Mouse (Mus musculus) embryo, embryonic 11.5 days (tissue): ENCODE data around the gene Gm5127.

Experiments used
- DNase-seq: peaks from one replicate; pipeline ENCODE4 v3.0.0-alpha.2; 2012; ENCODE audit warnings: low read depth, low spot score

Gene Gm5127

GRCm38 (mm10) chrX:106582886-106583285 is at the start of gene Gm5127:
Gene Gm5127, plus strand, starts transcription at chrX:106583186.
- no peak for DNase-seq

GRCm38 (mm10) chrX:106536359-106536758 is 46.6 kb upstream of the Gm5127 start:
- DNase-seq, result no peak

- no peak for DNase-seq
Measured at GRCm38 (mm10) chrX:106555457-106555856, 27.5 kb upstream of the Gm5127 start.

GRCm38 (mm10) chrX:106578966-106579365 is 4.0 kb upstream of the Gm5127 start:
- no peak for DNase-seq

GRCm38 (mm10) chrX:106580410-106580809 is 2.6 kb upstream of the Gm5127 start:
- no peak for DNase-seq

GRCm38 (mm10) chrX:106582197-106582596 is 789 bp upstream of the Gm5127 start:
- DNase-seq, result no peak

- DNase-seq, result no peak
Measured at GRCm38 (mm10) chrX:106593914-106594313, 10.9 kb downstream of the Gm5127 start.

GRCm38 (mm10) chrX:106595904-106596303 is 12.9 kb downstream of the Gm5127 start:
- DNase-seq, result no peak

GRCm38 (mm10) chrX:106602574-106603258 is 19.7 kb downstream of the Gm5127 start:
- DNase-seq, result no peak

GRCm38 (mm10) chrX:106603386-106603785 is 20.4 kb downstream of the Gm5127 start, which contains the start of gene Cysltr1:
Gene Cysltr1, minus strand, starts transcription at chrX:106603679.
- no peak for DNase-seq

GRCm38 (mm10) chrX:106622512-106622911 is 39.5 kb downstream of the Gm5127 start:
- DNase-seq, result no peak

GRCm38 (mm10) chrX:106623667-106624066 is 40.7 kb downstream of the Gm5127 start:
- no peak for DNase-seq

- no peak for DNase-seq
Measured at GRCm38 (mm10) chrX:106628514-106628913, 45.5 kb downstream of the Gm5127 start.

GRCm38 (mm10) chrX:106633543-106633942 is 50.6 kb downstream of the Gm5127 start:
- DNase-seq, result no peak

GRCm38 (mm10) chrX:106634799-106635541 is 52.0 kb downstream of the Gm5127 start:
- no peak for DNase-seq

- no peak for DNase-seq
Measured at GRCm38 (mm10) chrX:106662101-106662500, 79.1 kb downstream of the Gm5127 start.

- DNase-seq, result no peak
Measured at GRCm38 (mm10) chrX:106704590-106704989, 121.6 kb downstream of the Gm5127 start.

- DNase-seq, result peak; percentile 20
Measured at GRCm38 (mm10) chrX:106717160-106717559, 134.2 kb downstream of the Gm5127 start.

GRCm38 (mm10) chrX:106742241-106742640 is 159.3 kb downstream of the Gm5127 start:
- DNase-seq, result no peak

- DNase-seq, result no peak
Measured at GRCm38 (mm10) chrX:106755272-106755671, 172.3 kb downstream of the Gm5127 start.
